Mouse (Mus musculus) thymus, adult 2 months (tissue): ENCODE data around the gene Krt15.

ENCODE experiments used
- CTCF ChIP-seq: fragments of 200-500 bp; IDR thresholded peaks from 2 replicates; pipeline ENCODE4 v1.5.1; 2012; ENCODE audit warnings: mild to moderate bottlenecking, control low read depth, low read length, moderate library complexity, borderline replicate concordance; ENCODE audit not compliant: control insufficient read depth, poor library complexity, insufficient read depth; ENCODE audit errors: extremely low read depth
- POLR2A ChIP-seq: fragments of 200-500 bp; IDR thresholded peaks from 2 replicates; pipeline ENCODE4 v1.6.1; 2012; ENCODE audit warnings: mild to moderate bottlenecking, low read length, control low read depth, moderate library complexity; ENCODE audit not compliant: control insufficient read depth, poor library complexity, insufficient read depth; ENCODE audit errors: extremely low read depth

- TF ChIP-seq POLR2A, result no peak
- TF ChIP-seq CTCF, result no peak
These were observed 41.1 kb upstream of the Krt15 start for GRCm38 (mm10) chr11:100176791-100177190.
